Mouse (Mus musculus) kidney, embryonic 16.5 days (tissue): Measurements from ENCODE around the gene 2610528J11Rik. TPM values are rescaled to one million over a fixed set of nuclear protein-coding genes. Genes with fewer than 3 reads are reported as not detected.

Source experiments
- polyA plus RNA-seq: library from polyadenylated mRNA; unstranded; fragments of >200 nt; fragmentation: Nextera tagmentation; extraction: Ambion mirVana; gene quantifications from 2 replicates; pipeline ENCODE4 v1.2.1, GENCODE M21; 2015

Gene 2610528J11Rik
- polyA plus RNA-seq, 1 experiment from 2014 or later = 33.1 TPM

Other genes starting within 250 kb of the 2610528J11Rik start
- 72.6 and 73.7 TPM in 2 replicates for gene Ptprf, start 235.6 kb upstream of the 2610528J11Rik start, polyA plus RNA-seq
- gene Szt2, start 117.7 kb upstream of the 2610528J11Rik start, polyA plus RNA-seq = 7.7 and 8.1 TPM in 2 replicates
- 94.7 and 102 TPM in 2 replicates for gene Med8, start 117.7 kb upstream of the 2610528J11Rik start, polyA plus RNA-seq
- gene Elovl1, start 98.9 kb upstream of the 2610528J11Rik start, polyA plus RNA-seq = 122 and 125 TPM in 2 replicates
- gene Cdc20, start 89.6 kb upstream of the 2610528J11Rik start, polyA plus RNA-seq = 284 and 293 TPM in 2 replicates
- 0.28 and 0.30 TPM in 2 replicates for gene Mpl, start 69.5 kb upstream of the 2610528J11Rik start, polyA plus RNA-seq
- 65.3 and 66.4 TPM in 2 replicates for gene Tie1, start 36.9 kb upstream of the 2610528J11Rik start, polyA plus RNA-seq
- gene Tmem125, start 17.0 kb downstream of the 2610528J11Rik start, polyA plus RNA-seq = 8.0 and 8.9 TPM in 2 replicates
- gene Cfap57, start 93.8 kb downstream of the 2610528J11Rik start, polyA plus RNA-seq = 0.10 and 0.19 TPM in 2 replicates
- 133 and 137 TPM in 2 replicates for gene Ebna1bp2, start 93.8 kb downstream of the 2610528J11Rik start, polyA plus RNA-seq
- gene Olfr62, start 132.0 kb downstream of the 2610528J11Rik start, polyA plus RNA-seq = not detected in 2 replicates
- gene Olfr1342, start 165.8 kb downstream of the 2610528J11Rik start, polyA plus RNA-seq = 0.09 and 0.15 TPM in 2 replicates
- gene Olfr1341, start 176.5 kb downstream of the 2610528J11Rik start, polyA plus RNA-seq = not detected in 2 replicates
- not detected in 2 replicates for gene Olfr1340, start 193.1 kb downstream of the 2610528J11Rik start, polyA plus RNA-seq
- not detected in 2 replicates for gene Olfr1339, start 205.2 kb downstream of the 2610528J11Rik start, polyA plus RNA-seq
- gene Olfr1338, start 231.7 kb downstream of the 2610528J11Rik start, polyA plus RNA-seq = not detected in 2 replicates